Mouse (Mus musculus) testis, adult 2 months (tissue): ENCODE results near the gene Cd151.

Source experiments
- CTCF ChIP-seq: fragments of 200-500 bp; IDR thresholded peaks from 2 replicates; pipeline ENCODE4 v1.5.1; 2012; ENCODE audit warnings: low read depth, mild to moderate bottlenecking, inconsistent platforms, low read length, moderate library complexity; ENCODE audit not compliant: control insufficient read depth, insufficient read depth, insufficient replicate concordance
- POLR2A ChIP-seq: fragments of 200-500 bp; IDR thresholded peaks from 2 replicates; pipeline ENCODE4 v1.6.1; 2012; ENCODE audit warnings: low read depth, mild to moderate bottlenecking, inconsistent platforms, low read length, moderate library complexity; ENCODE audit not compliant: control insufficient read depth

- TF ChIP-seq POLR2A = no peak
- no peak for TF ChIP-seq CTCF
These were observed 6.6 kb upstream of the Cd151 start, which contains the start of gene Cracr2b for GRCm38 (mm10) chr7:141460391-141461113.
